Mouse (Mus musculus) embryonic facial prominence, embryonic 10.5 days (tissue): ENCODE measurements at regions not wholly inside any gene's neighbourhood (a gene's known extent, or its start where the extent isn't known, plus 50 kb on each side); places are given as distances from the start of the nearest gene placed in this dataset.
A peak's percentile ranks its signal among the peaks of the same experiment; 100 is the strongest.

Experiments
- DNase-seq: peaks from one replicate; pipeline ENCODE4 v3.0.0-alpha.2; 2017; ENCODE audit warnings: low spot score
- H3K27ac ChIP-seq: fragments of 300-500 bp; sonication (generic); replicated peaks from 2 replicates; pipeline ENCODE4 v1.5.1; 2016; ENCODE audit warnings: mild to moderate bottlenecking
- H3K27me3 ChIP-seq: fragments of 300-500 bp; sonication (generic); replicated peaks from 2 replicates; pipeline ENCODE4 v1.6.1; 2016; ENCODE audit warnings: low read depth, mild to moderate bottlenecking; ENCODE audit not compliant: poor library complexity, severe bottlenecking
- H3K36me3 ChIP-seq: fragments of 300-500 bp; sonication (generic); replicated peaks from 2 replicates; pipeline ENCODE4 v1.6.1; 2016; ENCODE audit warnings: mild to moderate bottlenecking, moderate library complexity
- H3K4me1 ChIP-seq: fragments of 300-500 bp; sonication (generic); 2 replicates; pipeline ENCODE4 v1.6.1; 2016
- H3K4me3 ChIP-seq: fragments of 300-500 bp; sonication (generic); 2 replicates; pipeline ENCODE4 v1.5.1; 2016; ENCODE audit warnings: mild to moderate bottlenecking, moderate library complexity
- H3K9me3 ChIP-seq: fragments of 300-500 bp; sonication (generic); 2 replicates; pipeline ENCODE4 v1.6.1; 2016; ENCODE audit warnings: mild to moderate bottlenecking
- WGBS: fragments of 180-500 bp; shearing (Covaris S2); methylation state at CpG from one replicate; pipeline ENCODE4 v1.1.7; 2016; 5-methylcytosine and 5-hydroxymethylcytosine counted together

DNA sequence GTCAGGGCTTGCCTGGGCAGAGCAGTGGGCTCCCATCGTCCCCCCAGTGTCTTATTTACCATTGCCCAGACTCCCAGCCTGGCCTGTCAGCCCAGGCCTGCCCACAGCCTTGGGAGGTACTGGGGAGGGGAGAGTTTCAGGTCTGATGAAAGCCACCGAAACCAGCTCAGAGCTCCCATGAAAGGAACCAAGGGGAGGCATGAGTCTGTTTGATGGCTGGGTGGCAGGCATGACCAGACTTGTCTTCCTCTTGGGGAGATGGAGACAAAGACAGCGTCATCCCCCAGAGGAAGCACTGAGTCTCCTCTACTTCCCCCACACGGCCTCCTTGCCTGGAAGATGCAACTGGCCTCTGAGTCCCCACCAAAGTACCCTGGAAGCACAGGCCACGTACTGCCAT is 196.7 kb downstream of the Opa1 start:
- Histone ChIP-seq H3K9me3 (no peaks in the 10 kb centered on the region), H3K36me3 (no peaks in the 10 kb centered on the region), H3K4me1 (peaks cover 53% of the 10 kb centered on the region), H3K4me3 (no peak overlapping the region), H3K27ac (peak overlapping the region; percentile 70), H3K27me3 (peaks cover 5% of the 10 kb centered on the region; the same call in 1 of the 2 replicates)
- WGBS: 53% methylated on average over 5 of the region's 5 CpGs
- peak; percentile 42 for DNase-seq

DNA sequence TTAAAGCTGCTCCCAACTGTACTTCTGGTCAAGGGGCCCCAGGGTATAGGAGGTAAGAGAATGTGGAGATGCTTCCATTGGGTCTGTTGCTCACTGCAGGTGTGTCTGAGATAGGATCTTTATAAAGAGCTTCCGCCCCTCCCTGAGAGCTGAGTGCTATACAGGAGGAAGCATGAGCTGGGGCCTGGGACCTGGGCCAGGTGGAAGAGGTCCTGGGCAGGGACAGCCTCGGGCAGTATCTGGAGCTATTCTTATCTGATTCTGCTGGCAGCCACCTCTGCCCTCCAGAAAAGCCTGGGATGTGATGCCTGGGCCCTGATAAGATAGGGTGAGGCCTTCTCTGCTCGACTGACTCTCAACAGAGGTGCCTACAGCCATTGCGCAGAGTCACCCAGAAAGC is 203.3 kb downstream of the Opa1 start:
- 0 out of 2 replicates have a peak, but pooled peaks cover 4% of the 10 kb centered on the region for H3K27me3 ChIP-seq
- WGBS: 79% methylated on average over 4 of the region's 4 CpGs
- H3K9me3 ChIP-seq: 0 out of 2 replicates have a peak, but pooled peaks cover 5% of the 10 kb centered on the region
- H3K4me1 ChIP-seq: no peaks in the 10 kb centered on the region
- DNase-seq: no peak
- no peak overlapping the region for H3K4me3 ChIP-seq
- no peaks in the 10 kb centered on the region for H3K36me3 ChIP-seq
- no peak overlapping the region for H3K27ac ChIP-seq

DNA sequence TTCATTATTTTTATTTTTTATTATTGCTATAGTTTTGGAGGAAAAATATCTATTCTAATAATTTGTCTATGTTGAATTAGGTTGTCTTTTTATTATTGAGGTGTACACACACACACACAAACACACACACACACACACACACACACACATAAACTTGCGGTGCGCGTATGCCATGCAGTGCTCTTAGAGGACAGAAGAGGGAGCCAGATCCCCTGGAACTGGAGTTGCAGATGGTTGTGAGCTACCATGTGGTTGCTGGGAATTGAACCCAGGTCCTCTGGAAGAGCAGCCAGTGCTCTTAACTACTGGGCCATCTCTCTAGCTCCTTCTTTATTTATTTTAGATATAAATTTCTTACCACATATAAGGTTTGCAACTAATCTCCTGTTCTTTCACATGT is 206.0 kb downstream of the Opa1 start:
- no peak overlapping the region for H3K4me3 ChIP-seq
- H3K27ac ChIP-seq: no peak overlapping the region
- no peak for DNase-seq
- H3K27me3 ChIP-seq: peaks cover 12% of the 10 kb centered on the region
- H3K36me3 ChIP-seq: no peaks in the 10 kb centered on the region
- H3K4me1 ChIP-seq: peaks cover 9% of the 10 kb centered on the region
- WGBS: over 99% methylated on average over 3 of the region's 3 CpGs
- H3K9me3 ChIP-seq: 0 out of 2 replicates have a peak, but pooled peaks cover 5% of the 10 kb centered on the region

DNA sequence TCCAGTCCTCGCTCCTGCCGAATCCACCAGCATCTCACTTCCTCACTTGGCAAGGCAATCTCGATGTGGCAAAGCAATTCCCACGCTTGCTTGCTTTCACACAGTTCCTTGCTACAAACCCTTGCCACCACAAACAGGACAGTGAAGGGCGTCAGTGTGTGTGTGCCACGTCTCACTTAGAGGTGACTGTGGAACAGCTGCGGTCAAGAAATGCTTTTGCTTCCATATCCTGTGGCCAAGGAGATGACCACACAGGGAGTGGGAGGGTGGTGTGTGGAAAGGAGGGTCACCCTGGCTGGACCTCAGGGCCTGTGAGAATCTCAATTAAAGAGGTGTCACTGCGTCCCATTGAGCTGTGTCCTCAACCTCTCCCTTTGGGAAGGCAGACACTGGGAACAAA is 207.4 kb downstream of the Opa1 start:
- Histone ChIP-seq H3K36me3 (no peaks in the 10 kb centered on the region), H3K9me3 (0 out of 2 replicates have a peak, but pooled peaks cover 5% of the 10 kb centered on the region)

DNA sequence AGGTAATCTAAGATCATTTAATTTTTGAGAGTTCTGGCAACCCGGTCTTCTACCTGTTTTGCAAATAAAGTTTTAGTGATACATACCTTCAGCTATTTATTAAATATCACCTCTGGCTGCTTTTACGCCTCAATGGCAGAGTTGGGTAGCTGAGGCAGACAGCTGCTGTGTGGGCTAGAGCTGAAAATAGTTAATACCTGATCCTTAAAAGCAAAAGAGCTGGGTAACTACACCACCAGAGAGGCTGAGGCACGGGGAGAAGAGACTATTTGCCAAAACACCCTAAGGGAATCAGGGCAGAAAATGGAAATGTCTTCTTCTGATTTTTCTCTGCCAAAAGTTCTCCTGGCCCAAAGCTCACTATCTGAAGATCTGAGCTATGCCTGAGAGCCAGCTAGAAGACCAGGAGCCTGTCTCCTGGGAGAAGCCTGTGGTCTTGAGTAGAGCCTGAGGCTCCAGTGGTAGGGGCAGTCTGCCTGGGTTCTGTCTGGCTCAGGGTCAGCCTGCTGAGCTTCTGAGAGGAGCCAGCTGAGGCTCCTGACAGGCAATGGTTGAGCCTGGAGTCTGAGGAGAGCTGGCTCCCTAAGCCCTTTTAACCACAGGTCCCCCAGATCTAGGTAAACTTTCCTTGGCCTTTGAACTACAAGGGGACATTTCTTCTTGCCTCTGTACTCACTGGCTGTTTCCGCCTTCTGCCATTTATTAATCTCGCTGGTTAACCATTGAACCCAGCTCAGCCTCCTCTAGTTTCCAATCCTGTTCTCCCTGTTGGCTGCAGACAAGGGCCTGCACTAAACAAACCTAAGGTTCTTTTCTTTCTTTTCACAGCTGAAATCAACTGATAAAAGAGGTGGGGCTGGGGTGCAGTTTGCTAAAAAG is 208.7 kb downstream of the Opa1 start:
- DNase-seq: no peak
- Histone ChIP-seq H3K9me3 (0 out of 2 replicates have a peak, but pooled peaks cover 5% of the 10 kb centered on the region), H3K27ac (peak overlapping the region; percentile 30; the same call in 1 of the 2 replicates), H3K27me3 (peaks cover 15% of the 10 kb centered on the region), H3K36me3 (no peaks in the 10 kb centered on the region), H3K4me1 (peaks cover 9% of the 10 kb centered on the region), H3K4me3 (no peak overlapping the region)
- WGBS: 73% methylated on average over 5 of the region's 5 CpGs

More for the DNA sequence above, 207.4 kb downstream of the Opa1 start:
- no peak overlapping the region for H3K4me3 ChIP-seq
- no peak for DNase-seq
- H3K27ac ChIP-seq: no peak overlapping the region
- peaks cover 12% of the 10 kb centered on the region for H3K27me3 ChIP-seq
- 93% methylated on average over 8 of the region's 8 CpGs for WGBS
- peaks cover 9% of the 10 kb centered on the region for H3K4me1 ChIP-seq

DNA sequence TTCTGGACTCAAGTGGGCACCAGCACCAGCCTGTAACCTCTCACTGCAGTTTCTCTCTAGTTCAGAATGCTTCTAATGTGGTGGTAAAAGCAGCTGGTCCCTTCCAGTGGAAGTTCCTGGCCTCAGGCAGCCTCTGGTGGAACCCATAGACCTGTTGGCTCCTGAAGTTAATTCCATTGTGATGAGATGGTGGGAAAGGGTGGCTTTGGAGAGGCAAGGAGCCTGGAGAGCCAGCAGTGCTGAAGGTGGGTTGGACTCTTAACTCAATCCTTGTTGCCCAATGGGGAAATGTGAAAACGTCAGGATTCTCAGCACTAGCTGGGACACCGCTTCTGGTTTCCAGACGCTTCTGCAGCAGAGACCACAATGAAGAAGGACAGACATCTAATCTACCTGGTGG is 210.9 kb downstream of the Opa1 start:
- Histone ChIP-seq H3K27me3 (peaks cover 15% of the 10 kb centered on the region), H3K9me3 (0 out of 2 replicates have a peak, but pooled peaks cover 4% of the 10 kb centered on the region), H3K36me3 (no peaks in the 10 kb centered on the region), H3K4me1 (peaks cover 9% of the 10 kb centered on the region), H3K4me3 (no peak overlapping the region), H3K27ac (no peak overlapping the region)
- no peak for DNase-seq
- WGBS: 92% methylated on average over 3 of the region's 3 CpGs

DNA sequence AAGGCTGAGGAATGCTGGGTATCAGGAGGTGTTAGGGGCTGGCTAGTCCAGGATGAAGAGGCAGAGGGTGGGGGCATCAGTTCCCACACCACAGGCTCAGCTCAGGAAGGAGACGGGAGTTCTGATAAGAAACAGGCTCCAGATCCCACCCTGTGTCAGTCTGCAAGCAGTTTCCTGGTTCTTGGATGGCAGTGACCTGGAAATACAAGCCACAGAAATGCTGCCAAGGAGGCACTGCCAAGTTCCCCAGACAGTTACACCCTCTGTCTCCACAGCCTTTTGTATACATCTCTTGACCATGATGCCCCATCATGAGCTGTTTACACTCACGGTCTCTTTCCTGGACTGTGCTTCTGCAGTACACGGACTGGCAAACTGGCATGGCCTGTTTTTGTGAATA is 220.1 kb downstream of the Opa1 start:
- Histone ChIP-seq H3K9me3 (no peaks in the 10 kb centered on the region), H3K27ac (no peak overlapping the region; the same call in 1 of the 2 replicates), H3K36me3 (no peaks in the 10 kb centered on the region), H3K27me3 (peaks cover 33% of the 10 kb centered on the region), H3K4me3 (no peak overlapping the region), H3K4me1 (peaks cover 39% of the 10 kb centered on the region)
- WGBS: 65% methylated on average over 3 of the region's 3 CpGs
- no peak for DNase-seq

DNA sequence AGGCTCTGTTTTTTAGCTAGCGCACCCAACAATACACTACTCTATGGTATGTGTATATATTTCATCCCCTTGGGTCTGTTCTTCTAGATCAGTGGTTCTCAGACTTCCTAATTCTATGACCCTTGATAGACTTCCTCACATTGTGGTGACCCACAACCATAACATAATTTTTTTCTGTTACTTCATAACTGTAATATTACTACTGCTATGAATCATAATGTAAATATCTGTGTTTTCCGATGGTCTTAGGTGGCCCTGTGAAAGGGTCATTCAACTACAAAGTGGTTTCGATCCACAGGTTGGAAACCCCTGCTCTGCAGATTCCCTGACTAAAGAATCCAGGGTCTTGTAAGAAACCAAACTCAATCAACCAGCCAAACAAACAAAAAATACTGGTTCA is 220.8 kb downstream of the Opa1 start:
- DNase-seq: no peak
- 85% methylated on average over 3 of the region's 3 CpGs for WGBS

DNA sequence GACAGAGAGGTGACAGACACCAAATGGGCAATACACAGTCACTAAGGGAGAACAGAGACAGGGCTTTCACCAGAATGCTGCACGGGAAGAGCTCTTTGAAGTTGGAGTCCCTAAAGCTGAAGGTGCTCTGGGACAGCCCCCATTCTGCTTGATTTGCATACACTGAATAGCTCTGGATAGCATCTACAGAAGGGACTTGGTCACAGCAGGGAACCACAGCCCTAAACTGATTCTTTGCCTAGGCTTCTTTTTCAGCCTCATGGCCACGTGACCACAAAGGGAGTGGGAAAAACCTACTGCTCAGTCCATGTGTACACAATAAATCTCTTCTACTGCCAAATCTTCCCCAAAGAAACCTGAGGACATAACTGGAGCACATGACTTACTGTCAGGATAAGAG is 221.3 kb downstream of the Opa1 start:
- Histone ChIP-seq H3K27me3 (peaks cover 37% of the 10 kb centered on the region), H3K4me3 (no peak overlapping the region), H3K27ac (no peak overlapping the region), H3K36me3 (no peaks in the 10 kb centered on the region), H3K4me1 (peaks cover 35% of the 10 kb centered on the region), H3K9me3 (no peaks in the 10 kb centered on the region)
- no peak for DNase-seq
- WGBS: 16% methylated on average over 2 of the region's 2 CpGs

More for the DNA sequence above, 220.8 kb downstream of the Opa1 start:
- H3K36me3 ChIP-seq: no peaks in the 10 kb centered on the region
- peaks cover 35% of the 10 kb centered on the region for H3K27me3 ChIP-seq
- H3K4me1 ChIP-seq: peaks cover 39% of the 10 kb centered on the region
- H3K27ac ChIP-seq: no peak overlapping the region
- no peak overlapping the region for H3K4me3 ChIP-seq
- H3K9me3 ChIP-seq: no peaks in the 10 kb centered on the region

DNA sequence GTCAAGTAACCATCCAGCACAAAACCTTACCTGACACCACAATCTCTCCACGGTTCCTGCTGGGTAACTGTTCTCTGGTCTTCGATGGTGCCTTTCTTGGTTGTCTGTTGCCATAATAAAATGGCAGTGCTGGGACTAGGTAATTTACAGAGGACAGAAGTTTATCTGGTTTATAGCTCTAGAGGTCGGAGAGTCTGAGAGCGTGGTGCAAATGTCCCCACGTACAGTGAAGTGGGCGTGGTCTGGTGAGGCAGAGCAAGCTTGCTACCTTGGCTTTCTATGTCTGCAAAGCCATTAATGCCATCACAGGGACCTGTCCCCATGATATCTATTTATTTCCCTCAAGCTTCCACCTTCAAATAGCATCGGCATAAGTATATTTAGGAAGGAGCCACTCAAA is 223.0 kb downstream of the Opa1 start:
- peaks cover 28% of the 10 kb centered on the region for H3K4me1 ChIP-seq
- WGBS: 93% methylated on average over 7 of the region's 7 CpGs
- no peak overlapping the region for H3K4me3 ChIP-seq
- no peaks in the 10 kb centered on the region for H3K36me3 ChIP-seq
- H3K27ac ChIP-seq: no peak overlapping the region
- DNase-seq: no peak
- H3K27me3 ChIP-seq: peaks cover 37% of the 10 kb centered on the region
- H3K9me3 ChIP-seq: no peaks in the 10 kb centered on the region

DNA sequence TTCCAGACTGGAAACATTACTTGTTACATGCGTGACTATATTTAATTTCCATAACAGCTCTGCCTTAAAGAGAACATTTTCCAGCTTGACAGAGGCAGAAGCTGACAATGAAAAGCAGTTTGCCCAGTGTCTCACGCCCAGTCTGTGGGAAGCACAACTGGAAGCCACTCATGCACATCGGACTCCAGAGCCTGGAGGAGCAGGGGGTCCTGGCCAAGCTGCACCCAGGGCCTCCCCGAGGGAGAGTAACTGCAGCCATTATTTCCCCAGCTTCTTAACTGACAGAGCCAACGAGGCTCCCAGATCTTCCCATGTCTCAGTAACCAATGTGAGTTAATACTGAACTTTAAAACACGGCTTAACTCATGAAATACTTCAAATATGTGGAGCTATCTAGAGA is 223.5 kb downstream of the Opa1 start:
- Histone ChIP-seq H3K27ac (no peak overlapping the region), H3K4me3 (no peak overlapping the region), H3K9me3 (no peaks in the 10 kb centered on the region), H3K36me3 (no peaks in the 10 kb centered on the region), H3K27me3 (peaks cover 41% of the 10 kb centered on the region), H3K4me1 (peaks cover 23% of the 10 kb centered on the region)
- WGBS: 62% methylated on average over 6 of the region's 6 CpGs
- no peak for DNase-seq

DNA sequence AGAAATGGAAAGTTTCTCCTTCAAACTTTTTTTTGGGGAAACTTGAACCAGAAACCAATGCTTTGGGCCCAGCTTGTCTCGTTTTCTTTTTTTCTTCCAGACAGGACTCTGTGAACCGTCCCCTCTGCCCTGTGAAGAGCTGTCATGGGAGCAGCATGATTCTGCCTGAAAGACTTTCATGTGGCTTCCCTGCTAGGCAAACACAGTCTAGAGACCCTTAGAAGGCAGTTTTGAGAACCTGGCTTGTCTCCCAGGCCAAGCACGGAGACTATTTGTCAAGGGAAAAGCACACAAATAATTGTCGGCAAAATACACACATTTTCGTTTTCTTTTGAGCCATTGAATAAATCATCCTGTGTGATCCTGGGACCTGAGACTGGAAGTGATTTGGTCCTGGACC is 228.7 kb downstream of the Opa1 start:
- Histone ChIP-seq H3K4me1 (peaks cover 3% of the 10 kb centered on the region), H3K36me3 (no peaks in the 10 kb centered on the region), H3K4me3 (no peak overlapping the region), H3K27ac (no peak overlapping the region), H3K9me3 (no peaks in the 10 kb centered on the region), H3K27me3 (peaks cover 59% of the 10 kb centered on the region)
- WGBS: 75% methylated on average over 5 of the region's 5 CpGs
- no peak for DNase-seq

DNA sequence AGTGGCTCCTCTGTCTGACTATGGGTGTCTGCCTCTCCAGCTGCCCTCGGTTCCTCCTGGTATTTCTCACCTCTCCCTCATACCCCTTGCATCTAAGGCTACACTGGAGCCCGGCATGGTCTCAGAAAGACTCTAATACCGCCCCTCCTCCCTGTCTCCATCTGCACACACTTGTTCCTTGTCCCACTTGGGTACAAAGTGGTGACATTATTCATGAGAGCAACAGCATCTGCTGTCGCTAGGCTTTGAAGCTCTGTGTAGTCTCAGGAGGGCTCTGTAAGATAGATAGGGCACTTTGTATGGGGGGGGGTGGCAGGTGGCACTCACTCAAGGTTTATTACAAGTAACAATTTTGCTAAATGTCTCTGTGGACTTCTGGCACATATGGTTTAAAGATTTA is 229.7 kb downstream of the Opa1 start:
- Histone ChIP-seq H3K36me3 (no peaks in the 10 kb centered on the region), H3K4me1 (peaks cover 13% of the 10 kb centered on the region), H3K27ac (no peak overlapping the region), H3K9me3 (no peaks in the 10 kb centered on the region), H3K4me3 (no peak overlapping the region), H3K27me3 (peaks cover 65% of the 10 kb centered on the region)
- 76% methylated on average over 4 of the region's 4 CpGs for WGBS
- DNase-seq: no peak
